Mouse (Mus musculus): Measurements from ENCODE around the gene Agbl4.

Agbl4 gene

DNA sequence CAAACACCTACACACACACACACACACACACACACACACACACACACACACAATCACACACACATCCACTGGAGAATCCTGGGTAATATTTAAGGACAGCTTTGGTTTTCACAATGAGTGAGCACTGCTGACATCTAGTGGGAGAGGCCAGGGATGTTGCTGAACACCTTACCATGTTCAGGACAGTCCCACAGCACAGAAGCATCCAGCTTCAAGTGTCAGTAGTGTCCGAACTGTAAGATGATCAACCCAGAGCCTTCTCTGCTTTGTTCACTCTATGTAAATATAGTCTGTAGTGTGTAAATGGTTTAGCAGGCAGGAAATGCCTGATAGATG, 1248.3 kb downstream of the Agbl4 start:
- peak; percentile 71 for DNase-seq (ENCODE audit: low read depth, low spot score)

DNA sequence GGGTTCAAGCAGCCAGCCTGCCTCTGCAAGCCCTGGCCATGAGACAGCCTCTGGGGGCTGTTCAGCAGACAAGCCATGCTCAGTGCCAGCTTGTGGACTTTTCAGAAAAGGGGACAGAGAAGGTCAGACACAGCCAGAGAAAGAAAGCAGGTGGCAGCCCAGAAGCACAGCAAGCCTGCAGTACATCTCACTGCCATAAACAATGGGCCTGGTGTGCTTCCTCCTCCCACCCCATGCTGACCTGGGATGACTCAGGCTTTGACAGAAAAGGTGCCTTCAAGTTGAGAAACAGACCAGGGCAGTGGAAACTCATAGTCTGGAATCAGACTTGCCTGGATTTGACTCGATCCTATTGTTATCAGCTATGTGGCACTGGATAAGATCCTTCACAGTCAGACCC, 1256.0 kb downstream of the Agbl4 start:
- peak; percentile 51 for DNase-seq (ENCODE audit: low read depth, low spot score)

DNA sequence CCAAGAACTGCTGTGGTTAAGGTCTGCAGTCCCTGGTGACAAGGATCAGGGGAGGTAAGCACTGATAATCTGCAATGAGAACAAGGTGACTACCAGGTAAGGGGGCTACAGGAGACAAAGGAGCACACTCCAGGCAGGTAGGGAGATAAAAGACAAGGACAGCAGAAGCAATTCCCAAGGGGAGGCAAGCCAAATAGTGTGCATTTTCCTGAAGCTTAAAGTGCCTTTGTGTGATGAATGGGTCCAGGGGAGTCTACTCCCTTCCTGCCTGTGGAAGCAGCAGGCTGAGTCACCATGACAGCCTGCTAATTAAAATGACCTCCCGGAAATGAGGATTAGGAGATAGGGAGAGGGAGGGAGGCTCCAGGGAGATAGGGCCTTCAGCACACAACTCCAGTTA, 1266.3 kb downstream of the Agbl4 start:
- peak; percentile 59 for DNase-seq (ENCODE audit: low read depth, low spot score)

DNA sequence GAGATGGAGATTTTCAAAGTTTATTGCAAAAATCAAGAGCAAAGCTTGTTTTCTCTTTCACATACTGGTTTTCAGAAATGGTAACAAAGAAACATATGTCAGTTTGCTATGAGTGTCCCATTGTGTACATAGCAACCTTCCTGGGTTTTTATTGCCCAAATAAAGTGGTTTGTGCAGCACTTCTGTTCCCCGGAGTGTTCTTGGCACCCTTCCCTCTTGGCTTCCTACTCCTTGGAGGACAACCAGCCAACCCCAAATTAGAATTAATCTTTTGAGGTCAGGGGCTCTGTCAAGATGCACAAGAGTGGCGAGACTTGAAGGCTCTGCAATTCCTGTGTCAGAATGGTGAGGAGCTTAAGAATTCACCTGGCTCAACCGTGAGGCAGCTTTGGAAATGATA, 1266.7 kb downstream of the Agbl4 start:
- peak; percentile 45 for DNase-seq (ENCODE audit: low read depth, low spot score)

DNA sequence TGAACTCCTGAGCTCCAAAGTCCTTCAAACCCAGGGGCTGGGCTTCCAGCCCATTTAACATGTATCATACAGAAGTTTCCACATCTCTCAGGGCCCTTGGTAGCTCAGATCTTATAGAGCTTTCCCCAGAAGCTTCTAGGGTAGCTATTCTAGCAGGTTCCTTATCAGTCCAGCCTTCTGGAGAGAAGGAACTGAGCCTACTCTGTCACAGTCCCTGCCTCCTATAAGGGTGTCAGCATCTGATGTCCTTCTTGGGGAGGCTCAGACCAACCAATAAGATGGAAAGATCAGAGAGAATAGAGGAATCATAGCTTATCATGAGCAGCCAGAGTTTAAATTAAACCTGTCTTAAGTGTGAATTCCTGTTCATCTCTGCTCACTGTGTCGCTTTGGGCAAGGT, 1269.3 kb downstream of the Agbl4 start:
- DNase-seq (ENCODE audit: low read depth, low spot score), result no peak

DNA sequence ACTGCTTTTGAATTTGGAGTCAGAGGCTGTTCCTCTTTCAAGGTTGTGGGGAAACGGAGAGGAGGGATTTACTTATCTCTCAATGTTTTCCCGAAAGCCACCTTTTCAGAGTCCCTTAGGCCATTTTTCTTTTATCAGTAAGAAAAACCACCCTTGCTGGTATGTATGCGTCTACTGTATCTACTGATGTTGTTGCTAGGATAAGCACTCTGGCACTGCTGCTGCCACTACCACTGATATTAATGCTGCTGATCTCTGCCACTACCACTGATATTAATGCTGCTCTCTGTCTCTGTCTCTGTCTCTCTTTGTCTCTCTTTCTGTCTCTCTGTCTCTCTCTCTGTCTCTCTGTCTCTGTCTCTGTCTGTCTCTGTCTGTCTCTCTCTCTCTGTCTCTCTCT, 1271.9 kb downstream of the Agbl4 start:
- no peak for DNase-seq (ENCODE audit: low read depth, low spot score)

DNA sequence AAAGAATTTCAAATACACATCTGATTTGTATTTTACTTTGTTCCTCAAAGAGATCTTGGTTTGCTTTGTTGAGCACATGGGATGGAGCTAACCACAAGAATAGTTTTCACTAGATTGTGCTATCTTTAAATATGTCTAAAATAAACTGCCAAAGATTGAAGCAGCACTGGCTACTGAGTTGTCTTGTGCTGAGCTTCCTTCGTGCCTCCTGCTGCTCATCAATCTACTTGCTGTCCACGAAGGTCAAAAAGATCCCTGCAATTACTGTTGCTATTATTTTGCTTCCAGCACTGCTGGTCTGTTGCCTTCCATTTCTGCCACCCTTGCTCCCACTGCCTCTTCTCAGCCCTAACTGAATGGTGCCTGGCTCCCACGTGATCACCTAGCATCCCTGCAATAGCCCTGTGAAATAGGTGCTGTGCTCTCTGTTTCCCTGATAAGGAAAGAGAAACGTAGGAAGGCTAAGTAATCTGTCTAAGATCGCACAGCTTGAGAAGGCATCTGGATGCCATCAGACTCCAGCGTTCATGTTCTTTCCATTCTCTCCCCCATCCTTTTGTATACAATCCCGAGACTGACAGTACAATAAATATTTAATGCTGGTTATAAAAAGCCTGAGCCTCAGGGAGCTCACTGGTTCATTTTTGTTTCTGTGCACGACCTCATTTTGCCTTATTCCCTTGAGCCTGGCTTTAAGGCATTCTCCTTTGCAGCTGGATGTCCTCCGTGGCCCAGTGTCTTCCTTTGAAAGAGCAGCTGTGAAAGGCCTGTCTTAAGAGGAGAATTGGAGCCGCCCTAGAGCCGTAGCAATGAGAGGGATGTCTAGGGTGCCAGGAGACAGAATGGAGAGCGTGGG, 1273.3 kb downstream of the Agbl4 start:
- DNase-seq (ENCODE audit: low read depth, low spot score), result peak; percentile 56

DNA sequence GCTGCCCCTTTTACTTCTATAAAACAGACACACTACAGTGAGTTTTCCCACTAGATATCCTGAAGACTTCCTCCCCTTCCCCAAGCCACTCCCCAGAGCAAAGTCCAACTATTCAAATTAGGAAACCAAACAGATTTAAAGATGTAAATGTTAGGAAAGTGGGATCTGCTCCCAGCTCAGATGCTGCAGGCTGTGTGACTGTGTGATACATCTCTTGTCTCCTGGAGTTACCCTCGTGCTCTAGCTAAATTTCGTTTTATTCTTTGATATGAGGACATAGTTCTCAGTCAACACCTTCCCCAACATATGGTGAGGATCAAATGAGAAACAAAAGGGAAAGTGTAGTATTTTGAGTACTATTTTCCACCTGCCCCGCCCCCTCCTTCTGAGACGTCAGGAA, 1274.0 kb downstream of the Agbl4 start:
- DNase-seq (ENCODE audit: low read depth, low spot score), result peak; percentile 23

DNA sequence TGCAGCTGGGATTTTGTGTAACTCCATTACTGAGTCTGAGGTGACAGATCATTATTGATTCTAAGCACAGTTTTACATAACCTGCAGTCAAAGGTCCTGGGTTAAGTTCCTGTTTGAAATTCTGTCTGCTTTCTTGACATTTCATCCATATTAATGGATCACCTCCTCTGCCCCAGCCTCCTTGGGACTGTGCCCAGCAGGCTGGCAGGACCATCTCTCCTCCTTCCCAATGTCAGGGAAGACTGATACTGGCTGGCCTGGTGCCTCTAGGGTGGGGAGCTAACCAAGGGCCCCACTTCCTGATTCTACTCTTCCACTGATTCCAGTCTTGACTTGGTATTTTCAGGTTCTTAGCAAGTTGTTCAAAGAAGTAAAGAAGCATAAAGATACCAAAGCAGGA, 1276.4 kb downstream of the Agbl4 start:
- no peak for DNase-seq (ENCODE audit: low read depth, low spot score)

DNA sequence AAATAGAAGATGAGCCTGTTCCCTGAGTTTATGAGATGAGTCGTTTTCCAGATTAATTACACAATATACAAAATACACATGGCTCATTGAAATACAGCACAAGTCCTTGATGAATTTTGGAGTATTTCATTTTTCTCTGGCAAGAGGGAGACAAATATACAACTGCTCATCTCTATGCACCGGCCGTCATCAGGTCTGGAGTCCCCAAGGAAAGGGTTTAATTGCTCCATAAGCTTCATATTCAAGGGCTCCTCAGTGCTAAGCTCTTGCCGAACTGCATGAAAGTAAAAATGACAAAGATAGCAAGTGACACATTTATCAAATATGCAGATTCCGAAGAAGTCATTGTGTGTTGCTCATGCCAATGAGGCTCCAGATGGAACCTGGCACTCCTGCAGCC, 1284.5 kb downstream of the Agbl4 start:
- no peak for DNase-seq (ENCODE audit: low read depth, low spot score)

DNA sequence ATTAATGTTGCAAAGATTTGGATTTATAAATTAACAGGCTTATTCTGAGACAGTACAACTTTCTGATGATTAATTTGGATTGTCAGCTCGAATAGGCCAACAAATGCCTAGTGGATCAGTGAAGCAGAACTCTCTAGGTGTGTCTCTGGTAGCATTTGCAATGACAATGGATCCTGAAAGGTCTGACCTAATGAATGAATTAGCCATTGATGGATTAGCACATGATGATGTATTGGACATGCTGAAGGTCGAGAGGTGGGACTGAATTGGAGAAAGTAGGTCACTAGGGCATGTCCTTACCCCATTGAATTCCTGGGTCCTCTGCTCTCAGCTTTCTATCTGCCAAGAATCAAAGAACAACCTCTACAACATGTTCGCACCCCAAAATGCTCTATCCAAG, 1285.3 kb downstream of the Agbl4 start:
- DNase-seq (ENCODE audit: low read depth, low spot score), result no peak

DNA sequence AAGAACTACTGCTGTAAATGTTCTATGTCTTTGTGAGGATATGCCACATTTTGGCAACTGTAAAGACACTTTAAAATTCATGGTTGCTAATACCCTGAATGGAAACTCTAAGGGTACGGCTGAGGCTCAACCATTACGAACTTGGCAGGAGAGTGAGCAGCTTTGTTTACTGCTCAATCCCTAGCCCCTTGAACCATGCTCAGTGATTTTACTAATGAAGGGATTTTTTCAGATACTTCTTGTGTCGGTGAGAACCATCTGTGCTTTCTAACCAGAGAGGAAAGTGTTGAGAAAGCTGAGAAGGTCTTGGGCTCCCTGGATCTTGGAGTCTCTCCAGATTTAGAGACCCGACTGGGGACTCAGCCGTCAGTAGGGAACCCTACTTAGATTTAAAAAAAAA, 1286.4 kb downstream of the Agbl4 start:
- DNase-seq (ENCODE audit: low read depth, low spot score), result no peak

DNA sequence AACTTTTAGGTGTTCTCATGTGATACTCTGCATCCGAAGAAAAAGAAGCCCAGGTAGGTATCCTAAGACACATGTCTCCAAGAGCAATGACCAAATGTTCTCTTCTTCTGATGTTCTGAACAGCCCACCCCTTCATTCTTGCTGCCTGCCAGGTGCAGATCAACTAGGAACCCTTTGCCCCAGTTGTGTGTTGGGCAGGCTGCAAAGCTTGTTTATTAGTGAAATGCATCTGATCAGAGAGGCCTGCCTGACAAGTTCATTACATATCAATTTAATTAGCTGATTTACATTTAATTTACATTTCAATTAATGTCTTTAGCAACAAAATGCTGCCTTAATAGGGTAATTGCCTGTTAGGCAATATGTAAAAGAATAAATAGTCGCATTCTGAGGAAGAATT, 1288.5 kb downstream of the Agbl4 start:
- no peak for DNase-seq (ENCODE audit: low read depth, low spot score)

DNA sequence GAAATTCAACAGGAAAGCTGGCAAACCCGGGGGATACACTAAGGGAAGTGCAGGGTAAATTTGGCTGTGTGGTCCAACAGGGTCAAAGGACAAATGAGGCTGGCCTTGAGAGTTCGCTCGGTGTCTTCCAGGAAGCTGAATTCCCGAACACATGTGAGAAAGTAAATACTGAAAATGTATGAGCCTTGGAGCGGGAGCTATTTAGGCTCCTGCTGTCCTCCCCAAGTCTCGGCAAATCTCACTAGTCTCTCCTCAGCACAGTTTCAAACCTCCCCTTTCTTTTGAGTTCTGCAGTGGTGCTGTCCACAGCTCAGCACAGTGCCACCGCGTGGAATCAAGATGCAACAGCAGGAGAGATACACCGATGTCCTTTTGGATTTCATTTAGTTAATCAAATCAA, 1289.5 kb downstream of the Agbl4 start:
- peak; percentile 79 for DNase-seq (ENCODE audit: low read depth, low spot score)

DNA sequence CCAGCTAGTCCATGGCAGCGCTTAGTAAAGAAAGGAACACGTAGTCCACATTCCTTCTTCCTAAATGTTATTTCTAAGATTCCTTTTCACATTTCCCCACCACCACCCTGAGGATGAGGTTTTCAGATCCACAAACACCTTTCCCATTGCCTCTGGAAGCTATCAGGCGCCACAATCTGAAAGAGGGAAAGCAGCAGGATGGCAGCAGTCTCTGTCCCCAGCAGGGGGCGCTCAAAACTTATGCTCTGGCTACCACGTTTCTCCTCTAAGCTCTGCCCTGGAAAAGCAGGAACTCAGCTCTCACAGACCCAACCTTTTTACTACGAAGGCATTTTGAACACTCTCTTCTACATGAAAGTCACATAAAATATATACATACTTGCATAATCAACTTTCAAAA, 1290.2 kb downstream of the Agbl4 start:
- DNase-seq (ENCODE audit: low read depth, low spot score), result peak; percentile 88

DNA sequence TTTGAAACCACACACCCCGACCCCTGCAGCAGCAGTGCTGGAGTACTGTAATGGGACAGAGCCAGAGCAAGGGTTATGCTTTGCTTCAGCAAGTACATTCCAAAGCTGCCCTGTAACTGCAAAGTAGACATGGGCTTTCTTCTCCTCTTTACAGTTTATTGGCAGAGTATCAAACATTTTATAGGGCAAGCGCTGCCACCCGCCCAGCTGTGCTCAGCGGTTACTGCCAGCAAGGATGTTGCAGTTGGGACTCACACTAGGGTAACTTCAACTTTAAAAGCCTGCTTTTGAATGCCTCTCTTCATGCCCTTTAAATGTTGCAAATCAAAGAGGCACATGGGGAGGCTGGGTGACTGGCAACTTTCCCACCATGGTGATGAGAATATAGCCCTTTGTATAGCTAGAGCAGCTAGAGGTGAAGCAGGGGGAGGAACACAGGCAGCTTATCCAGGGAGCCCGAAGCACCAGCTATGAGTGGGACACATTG, 1293.6 kb downstream of the Agbl4 start:
- peak; percentile 45 for DNase-seq (ENCODE audit: low read depth, low spot score)

DNA sequence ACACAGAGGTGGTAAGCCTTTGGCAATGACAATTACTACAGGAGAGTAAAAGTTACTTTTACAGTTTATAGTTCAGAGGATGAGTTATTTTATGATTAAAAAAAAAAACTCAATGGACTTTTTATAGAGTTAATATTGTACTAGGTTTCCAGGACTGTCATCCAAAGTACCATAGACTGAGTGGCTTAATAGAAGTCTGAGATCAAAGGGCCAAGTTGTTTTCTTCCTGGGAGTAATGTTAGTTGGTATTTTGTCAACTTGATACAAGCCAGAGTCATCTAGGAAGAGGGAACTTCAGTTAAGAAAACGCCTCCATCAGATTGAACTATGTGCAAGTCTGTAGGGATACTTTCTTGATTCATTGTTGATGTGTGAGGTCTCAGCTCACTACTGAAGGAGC, 1303.9 kb downstream of the Agbl4 start:
- no peak for DNase-seq (ENCODE audit: low read depth, low spot score)

DNA sequence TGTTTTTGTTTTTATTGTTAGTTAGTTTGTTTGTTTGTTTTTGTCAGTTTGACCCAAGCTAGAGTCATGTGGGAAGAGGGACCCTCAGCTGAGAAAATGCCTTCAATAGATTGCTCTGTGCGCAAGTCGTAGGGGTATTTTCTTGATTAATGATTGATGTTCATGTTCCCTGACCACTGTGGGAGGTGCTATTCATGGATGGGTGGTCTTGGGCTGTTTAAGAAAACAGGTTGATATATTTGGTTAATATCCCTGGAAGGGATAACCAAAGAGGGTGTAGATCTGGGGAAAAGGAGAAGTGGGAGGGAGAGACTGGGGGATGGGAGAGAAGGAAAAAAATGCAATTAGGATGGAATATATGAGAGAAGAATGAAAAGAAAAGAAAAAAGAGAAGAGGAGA, 1306.7 kb downstream of the Agbl4 start:
- no peak for DNase-seq (ENCODE audit: low read depth, low spot score)

DNA sequence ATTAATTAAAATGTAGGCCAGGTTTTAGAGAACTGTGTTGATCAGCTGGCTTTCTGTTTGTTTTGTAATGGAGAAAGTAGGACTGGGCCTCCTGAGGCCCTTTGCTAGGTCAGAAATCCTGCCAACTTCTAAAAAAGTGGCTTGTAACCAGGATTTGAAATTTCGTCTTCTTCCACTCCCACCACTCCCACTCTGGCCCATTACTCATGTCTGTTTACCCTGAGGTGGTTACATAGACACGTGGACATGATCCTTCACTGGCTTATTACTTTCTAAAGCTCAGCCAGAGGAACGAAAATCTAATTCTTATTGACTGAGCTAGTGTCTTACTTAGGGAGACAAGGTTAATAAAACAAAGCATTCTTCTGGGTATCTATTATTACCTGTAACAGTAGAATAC, 1307.5 kb downstream of the Agbl4 start:
- DNase-seq (ENCODE audit: low read depth, low spot score), result no peak

Data from brain, adult 2 months (tissue).